Mouse (Mus musculus) CD4-positive, CD25-positive, alpha-beta regulatory T cell, adult 2 months (primary cell): ENCODE data around the gene Rassf3.
A peak's percentile ranks its signal among the peaks of the same experiment; 100 is the strongest.

ENCODE experiments used
- DNase-seq: peaks from one replicate; pipeline ENCODE4 v3.0.0-alpha.2; 2012; ENCODE audit warnings: low read depth, low spot score

The Rassf3 gene

GRCm38 (mm10) chr10:121429981-121430682 is 46.0 kb downstream of the Rassf3 start:
- peak; percentile 44 for DNase-seq

GRCm38 (mm10) chr10:121429581-121429980 is 46.6 kb downstream of the Rassf3 start:
- DNase-seq: peak; percentile 37

GRCm38 (mm10) chr10:121429089-121429488 is 47.1 kb downstream of the Rassf3 start:
- peak; percentile 48 for DNase-seq

- no peak for DNase-seq
Observed at GRCm38 (mm10) chr10:121428011-121428711, 48.0 kb downstream of the Rassf3 start.

- peak; percentile 64 for DNase-seq
Observed at GRCm38 (mm10) chr10:121427136-121427535, 49.0 kb downstream of the Rassf3 start.

- no peak for DNase-seq
Observed at GRCm38 (mm10) chr10:121426458-121427070, 49.6 kb downstream of the Rassf3 start.

GRCm38 (mm10) chr10:121425506-121426025 is 50.6 kb downstream of the Rassf3 start:
- no peak for DNase-seq

GRCm38 (mm10) chr10:121425079-121425478 is 51.1 kb downstream of the Rassf3 start:
- DNase-seq: no peak

- no peak for DNase-seq
Observed at GRCm38 (mm10) chr10:121424455-121424854, 51.7 kb downstream of the Rassf3 start.

- DNase-seq: no peak
Observed at GRCm38 (mm10) chr10:121423541-121424349, 52.4 kb downstream of the Rassf3 start.

- DNase-seq: no peak
Observed at GRCm38 (mm10) chr10:121422294-121422693, 53.9 kb downstream of the Rassf3 start.

- DNase-seq: no peak
Observed at GRCm38 (mm10) chr10:121421657-121422290, 54.4 kb downstream of the Rassf3 start.

GRCm38 (mm10) chr10:121421023-121421422 is 55.1 kb downstream of the Rassf3 start:
- no peak for DNase-seq

GRCm38 (mm10) chr10:121419640-121420470 is 56.3 kb downstream of the Rassf3 start:
- peak; percentile 87 for DNase-seq

GRCm38 (mm10) chr10:121418835-121419234 is 57.3 kb downstream of the Rassf3 start:
- DNase-seq: no peak

GRCm38 (mm10) chr10:121414127-121414526 is 62.0 kb downstream of the Rassf3 start:
- DNase-seq: no peak

- no peak for DNase-seq
Observed at GRCm38 (mm10) chr10:121412824-121413223, 63.3 kb downstream of the Rassf3 start.

- DNase-seq: no peak
Observed at GRCm38 (mm10) chr10:121411721-121412455, 64.3 kb downstream of the Rassf3 start.

- peak; percentile 84 for DNase-seq
Observed at GRCm38 (mm10) chr10:121409717-121410116, 66.4 kb downstream of the Rassf3 start.
